Comparison of ENCODE assay signal across 9 mouse cellular contexts in the genomic region with DNA sequence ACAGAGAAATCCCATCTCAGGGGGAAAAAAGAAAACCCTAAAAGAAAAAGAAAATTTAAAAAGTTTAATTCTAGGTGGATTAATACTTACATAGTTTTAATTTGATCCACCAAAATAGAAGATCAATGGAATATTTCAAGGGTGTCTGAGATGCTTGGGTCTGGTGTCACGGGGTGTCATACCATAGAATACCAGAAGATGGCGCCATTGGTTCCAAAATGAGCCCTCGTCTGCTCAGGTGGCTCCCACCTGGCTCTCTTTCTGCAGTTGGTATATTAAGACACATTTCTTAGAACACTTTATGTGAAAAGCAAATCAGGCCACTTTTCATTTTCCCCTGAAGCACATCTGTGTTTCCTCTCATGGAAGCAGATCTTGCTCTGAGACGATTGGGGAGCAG. TPM values are rescaled to one million over a fixed set of nuclear protein-coding genes. Genes with fewer than 3 reads are reported as not detected.
DNase-seq lines count a peak whose midpoint lies in the region; ATAC-seq and TF ChIP-seq lines count a peak whose summit lies in the region.
"Had no signal": no experiment of that assay in that cellular context is flagged by ENCODE, and none has a peak within 500 bp of the region (broad histone marks: within the 10 kb centered on the region; RNA-seq: fewer than 3 reads in every experiment).

No protein-coding gene starts in this region.

- peak in 1 of 2 experiments; percentile 42 for DNase-seq in heart, adult 2 months
- DNase-seq in heart, postnatal 25 days (ENCODE audit: low spot score), result no peak
- peak; percentile 62 for DNase-seq in A20 (ENCODE audit: low read depth, low spot score)
- DNase-seq in ZHBTc4 (ENCODE audit: low read depth, low spot score), result peak; percentile 79
- peak; percentile 62 to 73 for DNase-seq in left cerebral cortex, adult 18-20 months (ENCODE audit: low spot score in 2 of 2)
- DNase-seq in midbrain, embryonic 14.5 days, result peak; percentile 87
- DNase-seq in thymus, postnatal 25 days, result peak; percentile 53

- H3K79me2 ChIP-seq in heart, adult 2 months (replicated peaks; ENCODE audit: control insufficient read depth, insufficient read depth, low read length), result no peaks in the 10 kb centered on the region

- no peak for ATAC-seq in midbrain, embryonic 14.5 days (ENCODE audit: low FRiP score, low TSS enrichment)

- no peak for TF ChIP-seq POLR2A in heart, adult 2 months (IDR thresholded peaks at IDR 0.05; ENCODE audit: insufficient read depth, low read depth, low read length)
- TF ChIP-seq POLR2A in embryonic fibroblast, embryonic 13.5 days (IDR thresholded peaks at IDR 0.05; ENCODE audit: low read depth, low read length), result no peak

- intact Hi-C loops in heart, adult 2 months (cut with DNase I), result loop anchor here (1.0 to 10.0 kb wide), 3 partner anchors 53 to 376 kb away; partner anchors contain the start of gene Tcl1b5
- intact Hi-C loops in heart, postnatal 25 days (cut with DNase I), result loop anchor here (1.0 to 10.0 kb wide), 3 partner anchors 53 to 376 kb away; partner anchors contain the start of gene Tcl1b5

- no peak overlapping the region for H3K4me3 ChIP-seq in heart, adult 2 months
- no peak overlapping the region for H3K4me3 ChIP-seq in embryonic fibroblast, embryonic 13.5 days (ENCODE audit: insufficient read depth, low read length)
- no peak overlapping the region for H3K4me3 ChIP-seq in midbrain, embryonic 14.5 days (replicated peaks; ENCODE audit: low read depth, low read length)
- H3K4me3 ChIP-seq: limb, embryonic 15.5 days had no signal

- peak; percentile 90; the same call in 1 of the 2 replicates for TF ChIP-seq CTCF in heart, adult 2 months (IDR thresholded peaks at IDR 0.05)
- peak; percentile 36; the same call in 1 of the 2 replicates for TF ChIP-seq CTCF in embryonic fibroblast, embryonic 13.5 days (IDR thresholded peaks at IDR 0.05; ENCODE audit: borderline replicate concordance, insufficient read depth, low read length)

- no peaks in the 10 kb centered on the region for H3K36me3 ChIP-seq in heart, adult 2 months (ENCODE audit: control insufficient read depth, insufficient read depth, low read length)
- no peaks in the 10 kb centered on the region for H3K36me3 ChIP-seq in midbrain, embryonic 14.5 days (ENCODE audit: control insufficient read depth, insufficient read depth, low read length)
- H3K36me3 ChIP-seq: limb, embryonic 15.5 days had no signal

- TF ChIP-seq EP300 in heart, adult 2 months (IDR thresholded peaks at IDR 0.05; ENCODE audit: insufficient read depth, low read depth, low read length), result no peak

- no peaks in the 10 kb centered on the region for H3K9me3 ChIP-seq in midbrain, embryonic 14.5 days (ENCODE audit: control insufficient read depth, low read length)
- H3K9me3 ChIP-seq: limb, embryonic 15.5 days had no signal

- no peak overlapping the region for H3K4me2 ChIP-seq in midbrain, embryonic 14.5 days (ENCODE audit: low read length)
- H3K4me2 ChIP-seq: limb, embryonic 15.5 days had no signal

- WGBS in heart, adult 2 months, result 12% methylated on average over 4 of the region's 4 CpGs
- 19% methylated on average over 4 of the region's 4 CpGs for WGBS in midbrain, embryonic 14.5 days

- H3K27me3 ChIP-seq in heart, adult 2 months (ENCODE audit: control insufficient read depth, insufficient read depth, low read length), result no peaks in the 10 kb centered on the region
- H3K27me3 ChIP-seq in midbrain, embryonic 14.5 days (ENCODE audit: control insufficient read depth, insufficient read depth, low read length), result no peaks in the 10 kb centered on the region
- H3K27me3 ChIP-seq: limb, embryonic 15.5 days had no signal

- no peak overlapping the region for H3K27ac ChIP-seq in heart, adult 2 months
- H3K27ac ChIP-seq in embryonic fibroblast, embryonic 13.5 days (ENCODE audit: insufficient read depth, low read length), result no peak overlapping the region
- H3K27ac ChIP-seq in midbrain, embryonic 14.5 days (replicated peaks; ENCODE audit: low read depth, low read length), result no peak overlapping the region
- H3K27ac ChIP-seq: limb, embryonic 15.5 days had no signal

- H3K9ac ChIP-seq in heart, adult 2 months (ENCODE audit: low read depth, low read length), result no peak overlapping the region
- no peak overlapping the region for H3K9ac ChIP-seq in midbrain, embryonic 14.5 days (replicated peaks; ENCODE audit: low read length)
- H3K9ac ChIP-seq: limb, embryonic 15.5 days had no signal

- no peaks in the 10 kb centered on the region for H3K4me1 ChIP-seq in heart, adult 2 months (ENCODE audit: control insufficient read depth, insufficient read depth, low read length)
- no peaks in the 10 kb centered on the region for H3K4me1 ChIP-seq in embryonic fibroblast, embryonic 13.5 days (ENCODE audit: control insufficient read depth, insufficient read depth, low read length)
- H3K4me1 ChIP-seq in midbrain, embryonic 14.5 days (ENCODE audit: control insufficient read depth, insufficient read depth, low read length), result no peaks in the 10 kb centered on the region

RNA-seq across cellular contexts. Expression of gene Glrx5, which starts 18.4 kb away (rescaled TPM):
- total RNA-seq in heart, adult 2 months (2021), result 10 to 100 TPM; 86.5 to 94.7 TPM
- polyA plus RNA-seq in heart, adult 2 months (2012; rRNA removed), result 103 and 104 TPM in 2 replicates
- total RNA-seq in heart, postnatal 25 days (2021), result 10 to 100 TPM; 95.9 to 99.0 TPM
- polyA plus RNA-seq in embryonic fibroblast, embryonic 13.5 days (2011; ENCODE audit: insufficient read length, low read depth, missing spikeins), result 37.6 and 45.1 TPM in 2 replicates
- total RNA-seq in left cerebral cortex, adult 18-20 months (2021), result 10 to 100 TPM; 45.1 to 48.5 TPM
- 171 and 175 TPM in 2 replicates for polyA plus RNA-seq in midbrain, embryonic 14.5 days (2014; fragmentation: Nextera tagmentation; extraction: Ambion mirVana)

RNA-seq across cellular contexts. Expression of gene Syne3, which starts 41.3 kb away (rescaled TPM):
- 1 to 10 TPM; 7.0 to 8.5 TPM for total RNA-seq in heart, adult 2 months (2021)
- polyA plus RNA-seq in heart, adult 2 months (2012; rRNA removed), result 2.3 and 3.0 TPM in 2 replicates
- 1 to 10 TPM; 6.2 to 7.1 TPM for total RNA-seq in heart, postnatal 25 days (2021)
- polyA plus RNA-seq in embryonic fibroblast, embryonic 13.5 days (2011; ENCODE audit: insufficient read length, low read depth, missing spikeins), result 13.6 and 15.9 TPM in 2 replicates
- total RNA-seq in left cerebral cortex, adult 18-20 months (2021), result 1 to 10 TPM; 1.8 to 2.3 TPM
- 0.04 TPM in 1 of 2 replicates, not detected in the other for polyA plus RNA-seq in midbrain, embryonic 14.5 days (2014; fragmentation: Nextera tagmentation; extraction: Ambion mirVana)
